Mouse (Mus musculus) heart, embryonic 14.5 days (tissue): Measurements from ENCODE around the gene Actrt1. TPM values are rescaled to one million over a fixed set of nuclear protein-coding genes. Genes with fewer than 3 reads are reported as not detected.

Experiments
- ATAC-seq: fragments of 200-750 bp; cut with Nextera tagmentation; 2 replicates; pipeline ENCODE4 v1.8.0; 2017; ENCODE audit warnings: low read depth, moderate TSS enrichment; ENCODE audit not compliant: insufficient number of reproducible peaks, insufficient read depth, low FRiP score
- H3K27ac ChIP-seq, 2 experiments: fragments of 200-500 bp in 1 of 2; fragments of 300-500 bp in 1 of 2; sonication (generic) in 1 of 2; replicated peaks in 1 of 2; 2 replicates each; pipeline ENCODE4 v1.5.1; 2012 to 2014; ENCODE audit warnings: low read depth in 2 of 2, low read length in 2 of 2, control low read depth in 1 of 2, mild to moderate bottlenecking in 1 of 2, mixed read lengths in 1 of 2; ENCODE audit not compliant: control insufficient read depth in 1 of 2, insufficient read depth in 1 of 2
- H3K27me3 ChIP-seq: fragments of 300-500 bp; sonication (generic); 2 replicates; pipeline ENCODE4 v1.6.1; 2014; ENCODE audit warnings: mild to moderate bottlenecking, low read length, control low read depth; ENCODE audit not compliant: control insufficient read depth, insufficient read depth
- H3K36me3 ChIP-seq: fragments of 300-500 bp; sonication (generic); 2 replicates; pipeline ENCODE4 v1.6.1; 2014; ENCODE audit warnings: mild to moderate bottlenecking, control low read depth, low read length, mixed read lengths; ENCODE audit not compliant: control insufficient read depth, insufficient read depth
- H3K4me1 ChIP-seq, 2 experiments: fragments of 200-500 bp in 1 of 2; fragments of 300-500 bp in 1 of 2; sonication (generic) in 1 of 2; 2 replicates each; pipeline ENCODE4 v1.6.1; 2012 to 2014; ENCODE audit warnings: low read length in 2 of 2, control low read depth in 1 of 2, mixed read lengths in 1 of 2; ENCODE audit not compliant: control insufficient read depth in 2 of 2, insufficient read depth in 2 of 2
- H3K4me2 ChIP-seq: fragments of 300-500 bp; sonication (generic); 2 replicates; pipeline ENCODE4 v1.6.1; 2014; ENCODE audit warnings: mild to moderate bottlenecking, low read length
- H3K4me3 ChIP-seq, 2 experiments: fragments of 200-500 bp in 1 of 2; fragments of 300-500 bp in 1 of 2; sonication (generic) in 1 of 2; 2 replicates each; pipeline ENCODE4 v1.5.1; 2012 to 2014; ENCODE audit warnings: low read length in 2 of 2, mild to moderate bottlenecking in 2 of 2, control low read depth in 1 of 2, low read depth in 1 of 2, moderate library complexity in 1 of 2; ENCODE audit not compliant: control insufficient read depth in 1 of 2, insufficient read depth in 1 of 2
- H3K9ac ChIP-seq: fragments of 300-500 bp; sonication (generic); 2 replicates; pipeline ENCODE4 v1.6.1; 2014; ENCODE audit warnings: mild to moderate bottlenecking, low read length
- H3K9me3 ChIP-seq: fragments of 300-500 bp; sonication (generic); 2 replicates; pipeline ENCODE4 v1.6.1; 2016; ENCODE audit warnings: low read length, control low read depth; ENCODE audit not compliant: control insufficient read depth
- WGBS: fragments of 180-500 bp; shearing (Covaris S2); extraction: QIAGEN DNeasy Blood & Tissue Kit; methylation state at CpG from one replicate; pipeline ENCODE4 v1.1.7; 2014; 5-methylcytosine and 5-hydroxymethylcytosine counted together
- polyA plus RNA-seq: library from polyadenylated mRNA; unstranded; fragments of >200 nt; fragmentation: Nextera tagmentation; extraction: Ambion mirVana; gene quantifications from 2 replicates; pipeline ENCODE4 v1.2.1, GENCODE M21; 2014

The Actrt1 gene
- not detected in 2 replicates for polyA plus RNA-seq

DNA sequence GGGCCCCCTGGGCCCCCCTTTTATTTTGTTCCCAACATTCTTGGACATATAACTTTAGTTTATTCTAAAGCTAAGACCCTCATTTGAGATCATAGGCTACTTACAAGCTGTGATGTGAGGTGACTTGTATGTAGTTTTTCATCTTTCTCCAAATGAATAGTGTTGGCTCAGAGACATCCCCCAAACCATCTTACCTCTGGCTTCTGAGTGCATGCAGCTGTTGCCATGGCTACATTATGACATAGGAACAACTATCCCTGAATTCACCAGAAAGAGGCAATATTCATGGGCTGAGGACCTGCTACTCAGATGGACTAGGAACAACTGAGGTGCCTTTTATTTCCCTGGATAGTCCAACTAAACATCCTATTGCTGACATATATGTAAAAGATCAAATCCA lies at the start of gene Actrt1:
Gene Actrt1, plus strand, starts transcription at position 301 of the 400 bp plus-strand sequence.
- Histone ChIP-seq H3K4me1 (no peaks in the 10 kb centered on the region), H3K9ac (no peak within 1 kb of the TSS), H3K4me3 (no peak within 1 kb of the TSS), H3K4me2 (no peak within 1 kb of the TSS), H3K27me3 (no peaks in the 10 kb centered on the region), H3K36me3 (no peaks in the 10 kb centered on the region), H3K27ac (no peak within 1 kb of the TSS), H3K9me3 (no peaks in the 10 kb centered on the region)
- no peak for ATAC-seq

DNA sequence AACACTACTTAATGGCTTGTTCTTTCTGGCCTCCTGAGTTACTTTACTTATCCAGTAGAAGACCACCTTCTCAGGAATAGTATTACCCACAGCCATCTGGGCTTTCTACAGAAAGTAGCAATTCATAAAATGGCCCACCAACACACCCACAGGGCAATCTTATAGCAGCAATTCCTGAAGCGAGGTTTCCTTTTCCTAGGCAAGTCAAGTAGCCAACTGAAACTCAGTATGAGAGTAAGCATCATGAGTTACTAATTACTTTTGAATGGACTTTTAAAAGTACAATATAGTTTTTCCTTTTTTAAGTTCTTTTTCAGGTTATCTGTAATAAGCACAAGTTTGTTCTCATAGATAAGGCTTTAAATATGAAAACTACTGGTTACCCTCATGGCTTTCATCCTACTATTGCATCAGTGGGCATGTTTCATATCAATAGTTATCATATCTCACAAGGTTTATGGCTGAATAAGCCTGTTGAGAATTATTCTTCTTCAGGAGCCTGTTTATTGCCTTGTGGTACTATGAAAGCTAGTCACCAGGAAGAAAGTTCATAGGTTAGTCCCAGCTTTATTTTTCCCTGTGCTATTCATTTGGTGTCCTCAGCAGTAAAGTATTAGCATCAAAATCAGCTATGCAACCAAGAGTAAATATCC lies 2.8 kb downstream of the Actrt1 start:
- Histone ChIP-seq H3K9ac (no peak overlapping the region), H3K27ac (no peak overlapping the region), H3K4me2 (no peak overlapping the region), H3K4me3 (no peak overlapping the region), H3K9me3 (no peaks in the 10 kb centered on the region), H3K27me3 (no peaks in the 10 kb centered on the region), H3K4me1 (no peaks in the 10 kb centered on the region), H3K36me3 (no peaks in the 10 kb centered on the region)
- no peak for ATAC-seq
- WGBS, result 69% methylated on average over 1 of the region's 1 CpGs
